ENCODE assay signal across 14 mouse cellular contexts in the genomic region with DNA sequence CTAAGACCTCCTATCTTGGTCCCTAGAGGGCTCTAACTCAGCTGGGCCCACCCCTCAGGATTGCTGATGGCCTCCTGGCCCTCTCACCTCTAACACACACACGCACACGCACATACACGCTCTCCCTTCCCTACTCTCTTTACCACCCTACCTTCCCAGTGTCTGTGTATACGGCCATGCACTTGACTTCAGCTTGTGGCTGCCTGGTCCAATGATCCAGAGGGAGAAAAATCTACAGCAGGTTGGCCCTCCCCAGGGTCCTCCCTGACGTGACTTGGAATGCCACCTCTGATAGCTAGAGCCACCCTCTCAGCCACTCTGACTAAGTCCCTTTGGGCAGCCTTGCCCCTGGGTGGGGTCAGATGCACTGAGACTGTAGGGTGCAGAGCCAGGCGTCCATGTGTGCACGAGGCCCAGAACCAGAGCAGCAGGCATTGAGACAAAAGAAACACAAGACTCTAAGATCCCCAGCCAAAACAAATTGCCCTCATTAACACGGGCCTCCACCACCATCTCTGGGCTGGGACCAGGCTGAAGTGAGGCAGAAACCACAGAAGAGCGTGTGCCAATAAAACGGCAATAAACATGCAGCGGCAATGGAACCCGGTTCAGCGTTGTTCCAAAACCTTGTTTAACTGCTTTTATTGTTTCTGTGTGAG.
DNase-seq lines count a peak whose midpoint lies in the region; ATAC-seq lines count a peak whose summit lies in the region.
"Had no signal": no experiment of that assay in that cellular context is flagged by ENCODE, and none has a peak within 500 bp of the region (broad histone marks: within the 10 kb centered on the region; RNA-seq: fewer than 3 reads in every experiment).

No protein-coding gene starts in this region.

- ATAC-seq in hindbrain, embryonic 14.5 days (ENCODE audit: low FRiP score), result peak; percentile 33; the same call in 1 of the 2 replicates
- no peak for ATAC-seq in hindbrain, embryonic 12.5 days (ENCODE audit: low FRiP score)
- ATAC-seq in forebrain, embryonic 16.5 days, result peak; percentile 81
- 0 out of 2 replicates have a peak, but pooled peaks have one; percentile 45 for ATAC-seq in limb, embryonic 15.5 days (ENCODE audit: insufficient number of reproducible peaks, low FRiP score, low TSS enrichment, low read depth)
- no peak for ATAC-seq in midbrain, embryonic 16.5 days

- H3K9ac ChIP-seq in hindbrain, embryonic 14.5 days, result no peak overlapping the region
- no peak overlapping the region for H3K9ac ChIP-seq in hindbrain, embryonic 12.5 days
- H3K9ac ChIP-seq in forebrain, embryonic 16.5 days (replicated peaks; ENCODE audit: low read depth, low read length), result no peak overlapping the region
- no peak overlapping the region for H3K9ac ChIP-seq in limb, embryonic 15.5 days
- H3K9ac ChIP-seq in midbrain, embryonic 16.5 days (ENCODE audit: low read depth, low read length), result no peak overlapping the region
- H3K9ac ChIP-seq: liver, embryonic 15.5 days had no signal

- H3K36me3 ChIP-seq in hindbrain, embryonic 14.5 days (replicated peaks; ENCODE audit: control insufficient read depth, insufficient read depth), result no peaks in the 10 kb centered on the region
- no peaks in the 10 kb centered on the region for H3K36me3 ChIP-seq in hindbrain, embryonic 12.5 days
- no peaks in the 10 kb centered on the region for H3K36me3 ChIP-seq in forebrain, embryonic 16.5 days (ENCODE audit: control insufficient read depth, insufficient read depth)
- no peaks in the 10 kb centered on the region for H3K36me3 ChIP-seq in limb, embryonic 15.5 days
- no peaks in the 10 kb centered on the region for H3K36me3 ChIP-seq in midbrain, embryonic 16.5 days (ENCODE audit: control insufficient read depth, insufficient read depth, low read length)
- H3K36me3 ChIP-seq: liver, embryonic 15.5 days had no signal

- H3K4me2 ChIP-seq in hindbrain, embryonic 14.5 days (replicated peaks), result no peak overlapping the region
- H3K4me2 ChIP-seq in hindbrain, embryonic 12.5 days (replicated peaks), result no peak overlapping the region
- H3K4me2 ChIP-seq in forebrain, embryonic 16.5 days (ENCODE audit: low read length), result no peak overlapping the region
- H3K4me2 ChIP-seq in limb, embryonic 15.5 days, result no peak overlapping the region; the same call in 1 of the 2 replicates
- H3K4me2 ChIP-seq in midbrain, embryonic 16.5 days (ENCODE audit: low read length), result no peak overlapping the region
- H3K4me2 ChIP-seq: liver, embryonic 15.5 days had no signal

- peak; percentile 39 for DNase-seq in hindbrain, embryonic 14.5 days (ENCODE audit: low spot score)
- DNase-seq in Muller cell, postnatal 12 days (ENCODE audit: inconsistent ontology term), result peak; percentile 90
- no peak for DNase-seq in thymus, postnatal 10 days (ENCODE audit: low spot score in 2 of 2)
- DNase-seq: adrenal gland, adult 8-10 months; gastrocnemius, postnatal 25 days; right cerebral cortex, postnatal 4 days; thymus, postnatal 4 days had no signal

- H3K27me3 ChIP-seq in hindbrain, embryonic 14.5 days (ENCODE audit: control insufficient read depth, insufficient read depth, low read length), result no peaks in the 10 kb centered on the region
- H3K27me3 ChIP-seq in hindbrain, embryonic 12.5 days, result no peaks in the 10 kb centered on the region
- H3K27me3 ChIP-seq in forebrain, embryonic 16.5 days (replicated peaks; ENCODE audit: control insufficient read depth, insufficient read depth, low read length), result no peaks in the 10 kb centered on the region
- H3K27me3 ChIP-seq in limb, embryonic 15.5 days, result peaks cover 19% of the 10 kb centered on the region
- no peaks in the 10 kb centered on the region for H3K27me3 ChIP-seq in midbrain, embryonic 16.5 days (ENCODE audit: control insufficient read depth, insufficient read depth, low read depth, low read length)

- no peak overlapping the region for H3K4me3 ChIP-seq in hindbrain, embryonic 14.5 days (replicated peaks; ENCODE audit: low read length)
- no peak overlapping the region for H3K4me3 ChIP-seq in hindbrain, embryonic 12.5 days
- H3K4me3 ChIP-seq in forebrain, embryonic 16.5 days (replicated peaks; ENCODE audit: low read length), result no peak overlapping the region
- no peak overlapping the region for H3K4me3 ChIP-seq in limb, embryonic 15.5 days
- no peak overlapping the region for H3K4me3 ChIP-seq in midbrain, embryonic 16.5 days (ENCODE audit: low read depth, low read length)
- H3K4me3 ChIP-seq: erythroblast, embryonic 14.5 days; liver, embryonic 15.5 days had no signal

- H3K27ac ChIP-seq in hindbrain, embryonic 14.5 days, result peak overlapping the region; percentile 39
- H3K27ac ChIP-seq in hindbrain, embryonic 12.5 days, result no peak overlapping the region
- H3K27ac ChIP-seq in forebrain, embryonic 16.5 days (ENCODE audit: low read length), result 0 out of 2 replicates have a peak overlapping the region, but pooled peaks have one; percentile 20
- no peak overlapping the region for H3K27ac ChIP-seq in limb, embryonic 15.5 days
- H3K27ac ChIP-seq in midbrain, embryonic 16.5 days (ENCODE audit: low read length), result no peak overlapping the region
- H3K27ac ChIP-seq: liver, embryonic 15.5 days; macrophage had no signal

- peaks cover 6% of the 10 kb centered on the region; the same call in 1 of the 2 replicates for H3K4me1 ChIP-seq in hindbrain, embryonic 14.5 days (replicated peaks; ENCODE audit: control insufficient read depth, insufficient read depth, low read length)
- peaks cover 12% of the 10 kb centered on the region; the same call in 1 of the 2 replicates for H3K4me1 ChIP-seq in hindbrain, embryonic 12.5 days
- H3K4me1 ChIP-seq in forebrain, embryonic 16.5 days (replicated peaks; ENCODE audit: control insufficient read depth, insufficient read depth, low read length), result peaks cover 24% of the 10 kb centered on the region
- peaks cover 29% of the 10 kb centered on the region for H3K4me1 ChIP-seq in limb, embryonic 15.5 days
- H3K4me1 ChIP-seq in midbrain, embryonic 16.5 days (ENCODE audit: control insufficient read depth, insufficient read depth, low read length), result no peaks in the 10 kb centered on the region

- WGBS in hindbrain, embryonic 14.5 days, result 74% methylated on average over 13 of the region's 13 CpGs
- WGBS in hindbrain, embryonic 12.5 days, result 84% methylated on average over 13 of the region's 13 CpGs
- 50% methylated on average over 13 of the region's 13 CpGs for WGBS in forebrain, embryonic 16.5 days
- WGBS in limb, embryonic 15.5 days, result 47% methylated on average over 13 of the region's 13 CpGs
- WGBS in midbrain, embryonic 16.5 days, result 78% methylated on average over 13 of the region's 13 CpGs

- no peaks in the 10 kb centered on the region for H3K9me3 ChIP-seq in hindbrain, embryonic 14.5 days (ENCODE audit: control insufficient read depth, low read length)
- H3K9me3 ChIP-seq in hindbrain, embryonic 12.5 days (replicated peaks), result no peaks in the 10 kb centered on the region
- no peaks in the 10 kb centered on the region for H3K9me3 ChIP-seq in forebrain, embryonic 16.5 days (ENCODE audit: control insufficient read depth, low read length)
- no peaks in the 10 kb centered on the region for H3K9me3 ChIP-seq in limb, embryonic 15.5 days
- H3K9me3 ChIP-seq in midbrain, embryonic 16.5 days (replicated peaks; ENCODE audit: control insufficient read depth, low read length, poor library complexity, severe bottlenecking), result no peaks in the 10 kb centered on the region
- H3K9me3 ChIP-seq: liver, embryonic 15.5 days had no signal

Comparison
In these comparisons a context has a peak if more than half of its experiments do, and no peak if none do; other contexts are left out.
1. ATAC-seq: peak in hindbrain, embryonic 14.5 days (single experiment), forebrain, embryonic 16.5 days (single experiment) and limb, embryonic 15.5 days (single experiment); none in hindbrain, embryonic 12.5 days (single experiment) and midbrain, embryonic 16.5 days (single experiment).
2. H3K27ac ChIP-seq: peak in hindbrain, embryonic 14.5 days (single experiment) and forebrain, embryonic 16.5 days (single experiment); none in hindbrain, embryonic 12.5 days (single experiment), limb, embryonic 15.5 days (single experiment) and midbrain, embryonic 16.5 days (single experiment).
3. DNase-seq: peak in hindbrain, embryonic 14.5 days (single experiment) and Muller cell, postnatal 12 days (single experiment); none in thymus, postnatal 10 days (0 of 2).